Mouse (Mus musculus) ES-E14 (cell line): ENCODE measurements at regions not wholly inside any gene's neighbourhood (a gene's known extent, or its start where the extent isn't known, plus 50 kb on each side); places are given as distances from the start of the nearest gene placed in this dataset.

Experiments
- CHD2 ChIP-seq: IDR thresholded peaks from 2 replicates; pipeline ENCODE4 v1.6.1; 2014; ENCODE audit warnings: mild to moderate bottlenecking, low read depth, low read length, inconsistent platforms
- HCFC1 ChIP-seq: IDR thresholded peaks from 2 replicates; pipeline ENCODE4 v1.6.1; 2012; ENCODE audit warnings: low read length, inconsistent platforms, borderline replicate concordance; ENCODE audit not compliant: insufficient read depth
- MAFK ChIP-seq: IDR thresholded peaks from 2 replicates; pipeline ENCODE4 v1.6.1; 2014; ENCODE audit warnings: mild to moderate bottlenecking, low read depth, low read length, inconsistent platforms; ENCODE audit not compliant: insufficient read depth
- ZC3H11A ChIP-seq: IDR thresholded peaks from 2 replicates; pipeline ENCODE4 v1.6.1; 2012; ENCODE audit warnings: low read depth, mild to moderate bottlenecking, inconsistent platforms, low read length, borderline replicate concordance
- ZNF384 ChIP-seq: IDR thresholded peaks from 2 replicates; pipeline ENCODE4 v1.6.1; 2012; ENCODE audit warnings: low read depth, low read length, inconsistent platforms

DNA sequence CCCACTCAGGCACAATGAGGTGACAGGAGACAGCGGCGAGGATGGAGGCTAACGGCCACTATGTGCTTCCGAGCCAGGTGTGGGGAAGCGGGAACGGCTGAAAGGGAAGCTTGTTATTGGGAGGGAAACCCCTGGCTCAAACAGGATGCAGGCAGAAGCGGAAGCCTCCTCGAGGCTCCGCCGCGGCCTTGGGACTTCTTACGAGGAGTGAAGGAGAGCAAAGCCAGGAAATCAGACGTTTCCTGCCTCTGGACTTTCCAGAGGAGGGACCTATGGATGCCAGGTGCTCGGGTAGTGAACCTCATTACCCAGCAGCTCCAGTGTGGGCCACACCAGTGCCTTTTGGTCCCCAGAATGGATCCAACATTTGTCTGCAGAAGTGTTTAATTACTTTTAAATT, 449.6 kb downstream of the Med13l start:
- TF ChIP-seq HCFC1 = no peak
- no peak for TF ChIP-seq ZNF384
- TF ChIP-seq MAFK = no peak
- no peak for TF ChIP-seq ZC3H11A
- no peak for TF ChIP-seq CHD2
